Comparison of ENCODE assay signal across 15 mouse cellular contexts in genomic region chr1:184222326-184222725, GRCm38 (mm10).
"Had no signal": no experiment of that assay in that cellular context is flagged by ENCODE, and none has a peak within 500 bp of the region (broad histone marks: within the 10 kb centered on the region; RNA-seq: fewer than 3 reads in every experiment).

No protein-coding gene starts in this region.

- H3K4me2 ChIP-seq: liver, embryonic 11.5 days; liver, embryonic 15.5 days; midbrain, embryonic 11.5 days; midbrain, embryonic 15.5 days; neural tube, embryonic 12.5 days had no signal

- H3K27me3 ChIP-seq: liver, embryonic 15.5 days; midbrain, embryonic 15.5 days; neural tube, embryonic 12.5 days had no signal

- DNase-seq: kidney, adult 8-10 months; kidney, postnatal 25 days; right cerebral cortex, postnatal 4 days; spleen, adult 18-20 months; thymus, adult 18-20 months; thymus, postnatal 14 days had no signal

- H3K4me1 ChIP-seq: limb, embryonic 10.5 days; liver, embryonic 15.5 days; megakaryocyte, embryonic 14.5 days; midbrain, embryonic 15.5 days; neural tube, embryonic 12.5 days had no signal

- H3K9me3 ChIP-seq: limb, embryonic 10.5 days; liver, embryonic 15.5 days; megakaryocyte, embryonic 14.5 days; midbrain, embryonic 15.5 days; neural tube, embryonic 12.5 days had no signal

- H3K27ac ChIP-seq: left cerebral cortex, adult 2 months; limb, embryonic 10.5 days; liver, embryonic 15.5 days; macrophage; midbrain, embryonic 15.5 days; neural tube, embryonic 12.5 days had no signal

- H3K9ac ChIP-seq: liver, embryonic 15.5 days; midbrain, embryonic 15.5 days; neural tube, embryonic 12.5 days had no signal

- H3K4me3 ChIP-seq: left cerebral cortex, adult 2 months; limb, embryonic 10.5 days; liver, embryonic 15.5 days; megakaryocyte, embryonic 14.5 days; midbrain, embryonic 15.5 days; neural tube, embryonic 12.5 days had no signal

- ATAC-seq: midbrain, embryonic 15.5 days had no signal

- H3K36me3 ChIP-seq: limb, embryonic 10.5 days; liver, embryonic 15.5 days; midbrain, embryonic 15.5 days; neural tube, embryonic 12.5 days had no signal
